Mouse (Mus musculus) retina, embryonic 14.5 days (tissue): ENCODE results near the gene Fam13a.

ENCODE experiments used
- DNase-seq: peaks from one replicate; pipeline ENCODE4 v3.0.0-alpha.2; 2015; ENCODE audit warnings: low spot score

The Fam13a gene

GRCm38 (mm10) chr6:59024164-59024724, at the start of gene Fam13a:
Gene Fam13a (minus strand): TSS chr6:59024549.
- DNase-seq: peak; percentile 85

GRCm38 (mm10) chr6:59072096-59073060, 48.0 kb upstream of the Fam13a start:
- no peak for DNase-seq

- peak; percentile 4 for DNase-seq
Measured at GRCm38 (mm10) chr6:59071691-59072090, 47.3 kb upstream of the Fam13a start.

GRCm38 (mm10) chr6:59068187-59068586, 43.8 kb upstream of the Fam13a start:
- no peak for DNase-seq

- no peak for DNase-seq
Measured at GRCm38 (mm10) chr6:59064440-59064839, 40.1 kb upstream of the Fam13a start.

- peak; percentile 11 for DNase-seq
Measured at GRCm38 (mm10) chr6:59053232-59053631, 28.9 kb upstream of the Fam13a start.

GRCm38 (mm10) chr6:59039719-59040118, 15.4 kb upstream of the Fam13a start:
- DNase-seq: no peak

- no peak for DNase-seq
Measured at GRCm38 (mm10) chr6:59032748-59033147, 8.4 kb upstream of the Fam13a start.

GRCm38 (mm10) chr6:59031539-59031938, 7.2 kb upstream of the Fam13a start:
- DNase-seq: no peak

GRCm38 (mm10) chr6:59030667-59031066, 6.3 kb upstream of the Fam13a start:
- DNase-seq: no peak

GRCm38 (mm10) chr6:59030037-59030436, 5.7 kb upstream of the Fam13a start:
- no peak for DNase-seq

GRCm38 (mm10) chr6:59028871-59029270, 4.5 kb upstream of the Fam13a start:
- no peak for DNase-seq

GRCm38 (mm10) chr6:59024806-59025205, 457 bp upstream of the Fam13a start:
- no peak for DNase-seq

- no peak for DNase-seq
Measured at GRCm38 (mm10) chr6:59023455-59024163, 740 bp downstream of the Fam13a start.

GRCm38 (mm10) chr6:59022621-59023020, 1.7 kb downstream of the Fam13a start:
- DNase-seq: no peak

- DNase-seq: no peak
Measured at GRCm38 (mm10) chr6:59020346-59020745, 4.0 kb downstream of the Fam13a start.

GRCm38 (mm10) chr6:59019847-59020246, 4.5 kb downstream of the Fam13a start:
- no peak for DNase-seq

- no peak for DNase-seq
Measured at GRCm38 (mm10) chr6:59016336-59016832, 8.0 kb downstream of the Fam13a start.

- no peak for DNase-seq
Measured at GRCm38 (mm10) chr6:59014760-59015159, 9.6 kb downstream of the Fam13a start.

GRCm38 (mm10) chr6:59014088-59014759, 10.1 kb downstream of the Fam13a start:
- DNase-seq: no peak

GRCm38 (mm10) chr6:59010792-59011191, 13.6 kb downstream of the Fam13a start:
- no peak for DNase-seq

- DNase-seq: no peak
Measured at GRCm38 (mm10) chr6:59004630-59005029, 19.7 kb downstream of the Fam13a start.
